Mouse (Mus musculus): ENCODE data around the gene Oit1. TPM values are rescaled to one million over a fixed set of nuclear protein-coding genes. Genes with fewer than 3 reads are reported as not detected.

Oit1 gene
- total RNA-seq (2012; rRNA removed), result 0.36 and 0.53 TPM in 2 replicates

- Histone ChIP-seq H3K9me3 (ENCODE audit: control insufficient read depth, insufficient read depth, low read depth, low read length) (no peaks in the 10 kb centered on the region), H3K4me1 (ENCODE audit: control insufficient read depth in 2 of 2, insufficient read depth in 2 of 2, low read length in 2 of 2, poor library complexity in 1 of 2) (no peaks in the 10 kb centered on the region), H3K27ac (ENCODE audit: insufficient read depth, low read depth, low read length, poor library complexity, severe bottlenecking) (no peak within 1 kb of the TSS), H3K36me3 (ENCODE audit: control insufficient read depth, insufficient read depth, low read length, poor library complexity, severe bottlenecking) (no peaks in the 10 kb centered on the region), H3K4me3 (ENCODE audit: insufficient read depth in 1 of 2, low read depth in 1 of 2, low read length in 2 of 2, poor library complexity in 1 of 2, severe bottlenecking in 1 of 2) (no peak within 1 kb of the TSS), H3K9ac (ENCODE audit: insufficient read depth, low read depth, low read length, poor library complexity, severe bottlenecking) (no peak within 1 kb of the TSS)
- no peak for TF ChIP-seq HCFC1 (IDR thresholded peaks at IDR 0.05; ENCODE audit: borderline replicate concordance, insufficient read depth, low read length)
- TF ChIP-seq ZC3H11A (IDR thresholded peaks at IDR 0.05; ENCODE audit: borderline replicate concordance, low read depth, low read length), result no peak
- no peak for TF ChIP-seq CHD2 (IDR thresholded peaks at IDR 0.05; ENCODE audit: low read depth, low read length)
- TF ChIP-seq MAFK (IDR thresholded peaks at IDR 0.05; ENCODE audit: insufficient read depth, low read depth, low read length), result no peak
- no peak for TF ChIP-seq ZNF384 (IDR thresholded peaks at IDR 0.05; ENCODE audit: low read depth, low read length)
- DNase-seq (ENCODE audit: low read depth, low spot score), result no peak
- in situ Hi-C loops (cut with MboI; ENCODE audit: low sequenced_read_pairs in 2 of 2, unreplicated experiment in 2 of 2), result no loop called here
Observed at GRCm38 (mm10) chr14:8378685-8379313, at the start of gene Oit1. Oit1 (minus strand) TSS chr14:8378754.

DNA sequence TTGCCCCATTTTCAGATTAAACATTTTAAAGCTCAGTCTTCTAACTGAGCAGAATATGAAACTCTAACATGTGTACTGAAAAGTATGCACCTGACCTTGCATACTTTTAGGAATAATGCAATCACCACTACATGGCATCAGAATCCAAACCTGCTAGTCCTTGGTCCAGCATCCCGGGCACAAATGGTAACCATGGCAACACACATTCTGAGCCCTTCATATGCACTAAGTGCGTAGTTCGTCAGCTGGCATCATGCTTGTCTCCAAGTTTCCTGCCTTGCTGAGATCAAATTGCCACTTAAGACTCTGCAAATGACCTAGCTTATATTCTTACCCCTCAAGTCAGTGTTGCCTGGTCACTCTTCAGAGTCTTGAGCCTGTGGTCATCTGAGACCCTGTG is 44.3 kb upstream of the Oit1 start:
- no peak overlapping the region for H3K4me3 ChIP-seq (ENCODE audit: insufficient read depth in 1 of 2, low read depth in 1 of 2, low read length in 2 of 2, poor library complexity in 1 of 2, severe bottlenecking in 1 of 2)
- in situ Hi-C loops (cut with MboI; ENCODE audit: low sequenced_read_pairs in 2 of 2, unreplicated experiment in 2 of 2), result loop anchor here in 1 of 2 experiments (10.0 kb wide), 1 partner anchor 58 kb away; no protein-coding TSS in a partner anchor
- H3K4me1 ChIP-seq (ENCODE audit: control insufficient read depth in 2 of 2, insufficient read depth in 2 of 2, low read length in 2 of 2, poor library complexity in 1 of 2), result no peaks in the 10 kb centered on the region; a peak in 1 of 4 replicates
- H3K9me3 ChIP-seq (ENCODE audit: control insufficient read depth, insufficient read depth, low read depth, low read length), result no peaks in the 10 kb centered on the region
- H3K36me3 ChIP-seq (ENCODE audit: control insufficient read depth, insufficient read depth, low read length, poor library complexity, severe bottlenecking), result no peaks in the 10 kb centered on the region
- DNase-seq (ENCODE audit: low read depth, low spot score), result no peak
- no peak overlapping the region for H3K27ac ChIP-seq (ENCODE audit: insufficient read depth, low read depth, low read length, poor library complexity, severe bottlenecking)
- no peak overlapping the region for H3K9ac ChIP-seq (ENCODE audit: insufficient read depth, low read depth, low read length, poor library complexity, severe bottlenecking)
- TF ChIP-seq CHD2 (IDR thresholded peaks at IDR 0.05; ENCODE audit: low read depth, low read length) (no peak), MAFK (IDR thresholded peaks at IDR 0.05; ENCODE audit: insufficient read depth, low read depth, low read length) (no peak), ZNF384 (IDR thresholded peaks at IDR 0.05; ENCODE audit: low read depth, low read length) (no peak), HCFC1 (IDR thresholded peaks at IDR 0.05; ENCODE audit: borderline replicate concordance, insufficient read depth, low read length) (no peak), ZC3H11A (IDR thresholded peaks at IDR 0.05; ENCODE audit: borderline replicate concordance, low read depth, low read length) (no peak)

DNA sequence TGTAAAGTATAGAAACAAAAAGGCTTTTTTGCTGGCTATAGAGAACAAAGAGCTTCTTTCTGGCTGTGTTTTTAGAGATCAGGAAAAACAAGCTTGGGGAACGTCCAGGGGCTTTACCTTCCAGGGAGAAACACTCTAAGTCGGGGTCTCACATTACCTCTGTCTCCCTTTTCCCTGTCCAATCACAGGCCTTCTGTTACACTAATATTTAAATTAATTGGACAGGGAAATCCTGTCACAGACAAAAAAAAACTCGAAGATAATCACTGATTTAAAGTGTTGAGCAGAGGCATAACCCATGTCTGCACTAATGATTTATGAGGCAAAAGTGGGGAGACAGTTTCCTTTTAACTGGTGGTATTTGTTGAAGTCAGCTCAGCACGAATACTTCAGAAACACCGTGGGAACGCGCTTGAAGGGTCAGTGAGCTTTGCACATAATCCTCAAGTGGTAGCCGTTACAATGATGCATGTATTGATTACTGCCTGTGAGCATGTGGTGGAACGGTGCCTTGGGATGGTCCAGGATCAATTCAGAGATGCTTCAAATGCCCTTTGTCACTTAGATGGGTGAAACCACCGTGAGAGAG is 42.7 kb upstream of the Oit1 start:
- H3K9ac ChIP-seq (ENCODE audit: insufficient read depth, low read depth, low read length, poor library complexity, severe bottlenecking), result no peak overlapping the region
- no peak overlapping the region for H3K4me3 ChIP-seq (ENCODE audit: insufficient read depth in 1 of 2, low read depth in 1 of 2, low read length in 2 of 2, poor library complexity in 1 of 2, severe bottlenecking in 1 of 2)
- H3K27ac ChIP-seq (ENCODE audit: insufficient read depth, low read depth, low read length, poor library complexity, severe bottlenecking), result no peak overlapping the region
- DNase-seq (ENCODE audit: low read depth, low spot score), result no peak
- no peaks in the 10 kb centered on the region for H3K9me3 ChIP-seq (ENCODE audit: control insufficient read depth, insufficient read depth, low read depth, low read length)
- H3K36me3 ChIP-seq (ENCODE audit: control insufficient read depth, insufficient read depth, low read length, poor library complexity, severe bottlenecking), result no peaks in the 10 kb centered on the region
- TF ChIP-seq MAFK (IDR thresholded peaks at IDR 0.05; ENCODE audit: insufficient read depth, low read depth, low read length) (no peak), HCFC1 (IDR thresholded peaks at IDR 0.05; ENCODE audit: borderline replicate concordance, insufficient read depth, low read length) (no peak), ZC3H11A (IDR thresholded peaks at IDR 0.05; ENCODE audit: borderline replicate concordance, low read depth, low read length) (no peak), CHD2 (IDR thresholded peaks at IDR 0.05; ENCODE audit: low read depth, low read length) (no peak), ZNF384 (IDR thresholded peaks at IDR 0.05; ENCODE audit: low read depth, low read length) (no peak)
- no peaks in the 10 kb centered on the region; a peak in 1 of 4 replicates for H3K4me1 ChIP-seq (ENCODE audit: control insufficient read depth in 2 of 2, insufficient read depth in 2 of 2, low read length in 2 of 2, poor library complexity in 1 of 2)
- in situ Hi-C loops (cut with MboI; ENCODE audit: low sequenced_read_pairs in 2 of 2, unreplicated experiment in 2 of 2), result loop anchor here in 1 of 2 experiments (10.0 kb wide), 1 partner anchor 56 kb away; no protein-coding TSS in a partner anchor

- no peaks in the 10 kb centered on the region; a peak in 1 of 4 replicates for H3K4me1 ChIP-seq (ENCODE audit: control insufficient read depth in 2 of 2, insufficient read depth in 2 of 2, low read length in 2 of 2, poor library complexity in 1 of 2)
Observed at GRCm38 (mm10) chr14:8418610-8419009, 40.1 kb upstream of the Oit1 start.

More at GRCm38 (mm10) chr14:8418610-8419009, 40.1 kb upstream of the Oit1 start:
- no peak for TF ChIP-seq ZNF384 (IDR thresholded peaks at IDR 0.05; ENCODE audit: low read depth, low read length)
- no peak for TF ChIP-seq CHD2 (IDR thresholded peaks at IDR 0.05; ENCODE audit: low read depth, low read length)
- no peak for TF ChIP-seq HCFC1 (IDR thresholded peaks at IDR 0.05; ENCODE audit: borderline replicate concordance, insufficient read depth, low read length)
- TF ChIP-seq ZC3H11A (IDR thresholded peaks at IDR 0.05; ENCODE audit: borderline replicate concordance, low read depth, low read length), result no peak
- TF ChIP-seq MAFK (IDR thresholded peaks at IDR 0.05; ENCODE audit: insufficient read depth, low read depth, low read length), result no peak
- no peak for DNase-seq (ENCODE audit: low read depth, low spot score)
- Histone ChIP-seq H3K9ac (ENCODE audit: insufficient read depth, low read depth, low read length, poor library complexity, severe bottlenecking) (no peak overlapping the region), H3K4me3 (ENCODE audit: insufficient read depth in 1 of 2, low read depth in 1 of 2, low read length in 2 of 2, poor library complexity in 1 of 2, severe bottlenecking in 1 of 2) (no peak overlapping the region), H3K9me3 (ENCODE audit: control insufficient read depth, insufficient read depth, low read depth, low read length) (no peaks in the 10 kb centered on the region), H3K27ac (ENCODE audit: insufficient read depth, low read depth, low read length, poor library complexity, severe bottlenecking) (no peak overlapping the region), H3K36me3 (ENCODE audit: control insufficient read depth, insufficient read depth, low read length, poor library complexity, severe bottlenecking) (no peaks in the 10 kb centered on the region)
- in situ Hi-C loops (cut with MboI; ENCODE audit: low sequenced_read_pairs in 2 of 2, unreplicated experiment in 2 of 2), result no loop called here
